Mouse (Mus musculus) lung, postnatal 4 days (tissue): ENCODE measurements around the gene Ate1.
A peak's percentile ranks its signal among the peaks of the same experiment; 100 is the strongest.
"Not testable (repeated sequence)": the region's sequence is repeated elsewhere in the genome, so short reads cannot be mapped to it uniquely, and the experiment has no call there.

Experiments
- DNase-seq, 2 experiments: peaks; one replicate each; pipeline ENCODE4 v3.0.0; 2021

The Ate1 gene

GRCm38 (mm10) chr7:130520049-130520425 lies at the start of gene Ate1:
TSS of gene Ate1 (minus strand) at chr7:130520369.
- no peak for DNase-seq

DNA sequence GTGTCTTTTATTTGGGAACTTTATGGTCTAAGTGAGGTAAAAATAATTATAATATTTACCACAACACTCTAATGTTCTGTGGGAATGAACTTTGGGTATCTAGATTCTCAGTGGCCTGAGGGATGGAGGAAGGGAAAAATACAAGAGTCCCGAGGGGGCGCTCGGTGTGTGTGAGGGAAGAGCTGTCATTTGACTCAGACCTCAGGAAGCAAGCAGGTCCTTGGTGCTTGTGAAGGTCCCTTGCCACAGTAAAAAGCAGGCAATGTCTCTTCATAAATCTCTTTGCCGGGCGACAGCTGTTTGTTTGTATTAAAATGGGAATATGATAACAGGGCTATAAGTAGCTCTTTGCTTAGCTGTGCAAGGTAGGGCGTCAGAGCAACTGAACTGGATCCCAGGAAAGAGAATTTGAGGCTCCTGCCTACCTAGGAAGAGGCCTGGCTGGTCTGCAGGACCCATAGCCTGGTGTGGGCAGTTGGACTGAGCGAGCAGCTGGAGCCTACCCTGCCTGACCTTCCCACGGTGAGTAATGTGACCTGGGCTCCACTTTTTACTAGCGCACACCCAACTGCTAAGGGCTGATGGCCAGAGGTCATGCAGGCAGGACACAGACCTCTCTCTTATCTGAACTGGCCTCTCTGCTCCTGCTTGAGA lies 48.7 kb upstream of the Ate1 start:
- no peak for DNase-seq

DNA sequence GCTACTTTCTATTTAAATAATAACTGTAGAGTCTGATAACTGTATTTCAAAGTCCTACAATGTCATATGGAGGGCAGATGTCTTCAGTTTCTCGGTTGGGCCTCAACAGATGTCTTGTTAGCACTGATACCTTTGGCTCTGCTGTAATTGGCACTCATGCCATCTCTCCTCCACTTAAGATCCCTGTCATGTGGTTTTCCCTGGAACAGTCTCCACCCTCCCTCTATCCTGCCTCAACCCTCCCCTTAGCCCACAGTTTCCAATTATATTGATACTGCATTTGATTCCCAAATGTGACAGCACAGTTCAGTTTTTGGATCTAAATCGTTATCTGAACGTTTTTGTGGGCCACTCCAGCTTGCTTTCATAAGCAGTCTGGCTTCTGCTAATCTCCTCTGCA lies 44.4 kb upstream of the Ate1 start:
- DNase-seq, result no peak

GRCm38 (mm10) chr7:130563880-130564279 lies 43.7 kb upstream of the Ate1 start:
- DNase-seq, result no peak

- no peak for DNase-seq
Measured at GRCm38 (mm10) chr7:130563276-130563675, 43.1 kb upstream of the Ate1 start.

DNA sequence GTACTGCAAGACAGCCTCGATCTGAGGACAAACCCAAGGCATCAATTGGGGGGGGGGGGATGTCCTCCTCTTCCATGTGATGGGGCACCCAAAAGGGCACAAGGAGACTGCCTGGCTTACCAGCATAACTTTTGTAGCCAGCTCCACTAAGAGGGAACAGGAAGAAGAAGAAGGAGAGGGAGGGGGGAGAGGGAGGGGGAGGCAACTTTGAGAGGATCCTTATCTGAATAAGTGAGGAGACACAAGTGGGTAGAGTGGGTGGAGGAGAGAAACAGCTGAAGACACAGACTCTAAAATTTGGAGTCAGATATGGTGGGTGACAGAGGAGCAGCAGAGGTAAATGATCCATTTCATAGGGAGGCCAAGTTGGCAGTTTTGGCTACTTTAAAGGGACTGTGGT lies 40.8 kb upstream of the Ate1 start:
- no peak for DNase-seq

GRCm38 (mm10) chr7:130558592-130558991 lies 38.4 kb upstream of the Ate1 start:
- peak in 1 of 2 experiments; percentile 34 for DNase-seq

DNA sequence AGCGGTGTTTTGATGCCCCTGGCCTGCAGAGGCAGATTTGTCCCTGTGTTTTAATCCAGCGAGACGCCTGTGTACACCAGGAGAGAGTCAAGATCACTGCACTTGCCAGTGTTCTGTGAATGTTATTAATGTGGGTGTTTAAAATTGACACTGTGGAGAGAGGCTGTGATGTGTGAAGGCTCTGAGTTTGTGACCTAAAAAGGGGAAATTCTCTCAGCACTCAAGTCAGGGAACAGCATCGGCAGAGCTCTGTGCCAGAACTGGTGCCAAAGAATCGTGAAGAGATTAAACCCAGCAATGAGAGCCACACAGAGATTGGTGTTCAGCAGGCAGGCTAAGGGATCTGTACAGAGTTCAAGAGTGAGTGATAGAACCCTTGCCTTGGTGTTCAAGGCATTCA lies 35.4 kb upstream of the Ate1 start:
- DNase-seq, result no peak

- no peak for DNase-seq
Measured at GRCm38 (mm10) chr7:130553321-130553720, 33.2 kb upstream of the Ate1 start.

DNA sequence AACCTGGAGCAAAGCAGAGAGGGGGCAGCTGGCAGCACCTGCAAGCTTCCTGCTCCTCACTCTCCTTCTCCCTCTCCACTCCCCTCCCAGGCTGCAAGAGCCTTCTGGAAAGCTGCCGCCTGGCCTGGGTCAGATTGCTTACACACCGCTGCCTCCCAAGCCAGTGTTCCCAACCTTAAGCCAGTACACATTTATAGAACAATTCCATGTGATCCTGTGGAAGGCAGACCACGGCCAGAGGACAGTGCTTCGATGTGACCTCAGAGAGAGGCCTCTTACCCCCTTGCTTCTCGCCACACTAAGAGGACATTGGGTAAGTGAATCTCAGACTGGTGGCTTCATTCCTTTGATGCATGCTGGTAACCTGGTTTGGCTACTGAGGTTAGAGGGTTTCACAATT lies 32.6 kb upstream of the Ate1 start:
- DNase-seq, result no peak

DNA sequence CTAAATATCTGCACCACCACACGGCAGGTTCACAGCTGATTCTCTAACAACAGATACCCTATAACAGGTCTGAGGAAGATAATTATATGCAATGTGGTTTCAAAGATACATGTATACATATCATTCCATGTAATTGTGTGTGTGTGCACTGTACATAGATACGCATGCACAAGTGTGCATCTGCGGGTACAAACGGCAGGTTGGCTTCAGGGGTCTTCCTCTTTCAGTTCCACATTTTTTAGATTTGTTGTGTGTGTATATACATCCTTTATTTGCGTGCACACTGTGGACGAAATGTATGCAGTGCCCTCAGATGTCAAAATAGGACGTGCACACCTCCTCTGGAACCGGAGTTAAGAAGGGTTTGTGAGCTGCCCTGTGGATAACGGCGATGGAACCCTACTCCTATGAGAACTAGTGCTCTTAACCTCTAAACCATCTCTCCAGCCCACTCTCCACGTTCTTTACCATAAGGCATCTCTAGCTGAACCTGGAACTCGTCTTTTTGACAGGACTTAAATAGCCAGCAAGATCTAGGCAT lies 27.5 kb upstream of the Ate1 start:
- no peak for DNase-seq

GRCm38 (mm10) chr7:130546791-130547484 lies 26.8 kb upstream of the Ate1 start:
- peak; percentile 96 for DNase-seq

DNA sequence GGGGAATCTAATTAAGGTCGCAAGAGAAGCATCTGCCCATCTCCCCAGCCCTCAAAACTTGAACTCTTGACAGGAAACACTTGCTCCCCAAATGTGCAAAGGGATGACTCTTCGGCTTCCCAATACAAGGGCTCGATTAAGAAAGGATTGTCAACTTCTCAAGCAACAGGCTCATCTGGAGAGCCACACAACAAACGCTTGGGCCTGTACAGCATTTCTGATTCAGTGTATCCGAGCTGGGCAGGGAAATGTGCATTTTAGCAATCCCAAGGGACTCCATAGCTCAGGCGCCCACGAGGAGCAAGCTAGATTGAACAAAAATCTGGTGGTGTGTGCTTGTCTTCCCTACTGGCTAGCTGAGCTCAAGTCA lies 26.2 kb upstream of the Ate1 start:
- no peak for DNase-seq

GRCm38 (mm10) chr7:130545893-130546292 lies 25.7 kb upstream of the Ate1 start:
- no peak for DNase-seq

DNA sequence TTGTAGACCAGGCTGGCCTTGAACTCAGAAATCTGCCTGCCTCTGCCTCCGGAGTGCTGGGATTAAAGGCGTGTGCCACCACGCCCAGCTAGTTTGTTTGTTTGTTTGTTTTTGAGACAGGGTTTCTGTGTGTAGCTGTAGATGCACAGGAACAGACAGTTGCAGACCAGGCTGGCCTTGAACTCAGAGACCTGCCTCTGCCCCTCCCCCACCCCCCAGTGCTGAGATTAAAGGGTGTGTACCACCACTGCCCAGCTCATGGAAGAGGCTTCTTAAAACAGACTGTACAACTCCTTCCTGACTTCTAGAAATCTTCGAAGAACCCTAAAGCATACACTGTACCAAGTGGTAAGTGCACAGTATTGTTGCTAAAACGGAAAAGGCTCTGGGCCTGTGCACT lies 25.2 kb upstream of the Ate1 start:
- no peak for DNase-seq

DNA sequence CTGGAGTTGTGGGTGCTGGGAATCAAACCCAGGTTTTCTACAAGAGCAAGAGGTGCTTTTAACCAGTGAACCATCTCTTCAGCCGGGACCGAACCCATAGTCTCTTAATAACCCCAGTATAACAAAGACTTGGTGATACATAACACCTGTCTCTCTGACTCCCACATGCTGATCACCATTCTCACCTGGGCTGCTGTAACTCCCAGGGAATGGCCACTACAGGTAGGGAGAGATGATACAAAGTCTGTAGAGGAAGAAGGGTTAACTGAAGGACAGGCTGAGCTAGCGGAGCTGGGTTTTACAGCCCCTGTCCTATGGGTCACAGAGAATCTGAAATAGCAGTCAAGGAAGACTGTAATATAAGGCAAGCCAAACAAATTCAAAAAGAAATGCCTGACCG lies 23.0 kb upstream of the Ate1 start:
- no peak for DNase-seq

DNA sequence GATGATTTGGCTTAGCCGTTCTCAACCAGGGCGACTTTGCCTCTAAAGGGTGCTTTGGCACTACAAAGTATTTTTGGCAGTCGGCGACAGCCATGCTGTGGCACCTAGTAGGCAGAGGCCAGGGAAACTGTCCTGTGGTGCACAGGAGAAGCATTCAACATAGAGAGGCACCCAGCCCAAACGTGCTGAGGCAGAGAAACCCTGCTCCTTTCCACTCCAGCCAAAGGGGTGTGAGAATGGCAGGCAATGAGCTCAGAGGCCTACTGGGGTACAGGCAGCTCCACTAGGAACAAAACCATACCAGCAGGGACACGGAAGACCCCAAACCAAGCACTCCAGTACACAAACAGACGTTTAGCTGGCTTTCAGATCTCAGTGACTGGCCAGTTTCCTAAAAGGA lies 20.0 kb upstream of the Ate1 start:
- DNase-seq, result no peak

- no peak for DNase-seq
Measured at GRCm38 (mm10) chr7:130537068-130537467, 16.9 kb upstream of the Ate1 start.

DNA sequence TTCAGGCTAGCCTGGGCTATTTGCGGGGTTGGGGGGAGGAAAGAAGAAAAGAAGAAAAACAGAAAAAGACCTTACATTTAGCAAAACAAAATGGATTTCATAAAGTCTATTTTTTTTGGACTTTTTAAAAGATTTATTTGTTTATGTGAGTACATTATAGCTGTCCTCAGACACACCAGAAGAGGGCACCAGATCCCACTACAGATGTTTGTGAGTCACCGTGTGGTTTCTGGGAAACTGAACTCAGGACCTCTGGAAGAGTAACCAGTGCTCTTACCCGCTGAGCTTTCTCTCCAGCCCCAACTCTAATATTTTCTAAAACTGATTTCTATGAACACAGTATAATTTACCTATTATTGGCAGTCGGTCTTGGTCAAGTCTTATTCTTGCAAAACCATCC lies 15.0 kb upstream of the Ate1 start:
- DNase-seq, result no peak

DNA sequence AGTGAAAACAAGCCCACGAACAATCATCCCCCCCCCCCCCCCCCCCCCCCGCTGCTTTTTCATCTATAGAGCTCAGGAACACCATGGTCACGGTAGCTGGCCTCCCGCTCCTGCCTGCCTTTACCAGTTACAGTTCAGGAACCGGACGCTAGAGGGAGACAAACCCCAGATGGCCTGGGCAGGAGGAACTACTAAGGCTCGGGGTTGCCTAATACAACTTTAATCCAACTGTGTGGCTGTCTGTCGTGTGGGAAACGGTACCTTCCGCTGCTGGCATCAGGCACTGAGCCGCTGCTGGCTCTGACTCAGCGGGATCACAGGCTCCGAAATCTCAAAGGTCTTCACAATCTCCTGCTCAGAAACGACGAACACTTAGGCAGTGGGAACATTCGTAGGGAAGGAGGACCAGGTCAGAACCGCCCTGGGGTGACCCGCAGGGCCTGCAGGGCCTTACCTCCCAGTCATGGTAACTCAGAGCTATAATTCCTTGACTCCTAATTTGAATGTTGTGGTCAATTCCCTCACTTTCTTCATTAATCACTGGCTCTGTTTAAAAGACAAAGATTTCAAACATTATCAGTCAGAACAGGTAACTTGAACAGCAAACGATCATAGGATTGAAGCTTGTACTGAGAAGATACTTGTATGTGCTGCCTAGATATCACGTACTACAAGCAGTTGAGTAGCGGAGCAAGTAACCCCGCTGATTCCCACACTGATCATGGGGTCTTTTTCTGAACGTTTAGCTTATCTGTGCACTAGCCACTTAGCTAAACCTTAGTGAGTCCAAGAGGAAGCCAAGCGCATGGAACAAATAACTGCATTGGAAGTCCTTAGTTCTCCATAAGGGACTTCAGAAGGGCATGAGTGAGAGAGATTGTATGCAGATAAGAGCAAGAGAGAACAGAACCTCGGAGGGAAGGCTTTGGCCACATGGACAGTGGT lies 13.4 kb upstream of the Ate1 start:
- peak; percentile 80 to 92 for DNase-seq

DNA sequence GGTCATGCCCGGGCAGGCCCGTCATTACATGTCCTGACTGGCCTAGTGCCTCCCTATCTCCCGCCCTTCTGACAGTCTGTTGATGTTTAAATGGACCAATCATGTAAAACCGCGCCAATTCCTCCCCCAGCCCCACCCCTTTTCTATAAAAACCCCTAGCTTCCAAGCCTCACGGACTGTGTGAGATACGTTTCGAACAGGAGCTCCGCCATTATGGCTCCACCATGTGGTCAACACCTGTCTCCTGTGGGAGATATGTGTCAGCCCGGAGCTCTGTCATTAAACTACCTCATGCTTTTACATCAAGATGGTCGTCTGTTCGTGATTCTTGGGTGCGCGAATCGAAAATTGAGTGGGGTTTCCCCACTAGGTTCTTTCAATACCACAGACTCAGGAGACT lies 11.0 kb upstream of the Ate1 start:
- not testable (repeated sequence) for DNase-seq

GRCm38 (mm10) chr7:130527306-130527705 lies 7.1 kb upstream of the Ate1 start:
- DNase-seq, result no peak

DNA sequence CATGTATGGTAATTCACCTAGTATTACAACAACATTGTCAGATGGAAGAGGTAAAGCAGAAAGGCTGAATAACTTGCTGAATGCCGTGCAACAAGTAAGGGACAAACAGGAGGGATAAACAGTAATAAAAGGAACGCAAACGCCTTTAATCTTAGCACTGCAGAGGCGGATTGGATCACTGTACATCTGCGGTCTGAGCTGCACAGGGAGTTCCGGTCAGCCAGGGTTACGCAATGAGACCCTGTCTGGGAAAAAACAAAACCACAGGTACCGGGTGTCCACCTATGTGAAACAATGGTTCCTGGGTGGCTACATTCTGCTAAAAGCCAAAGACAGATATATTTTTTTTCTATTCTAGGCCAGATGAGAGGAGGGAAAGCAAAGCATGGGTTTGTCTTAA lies 3.3 kb upstream of the Ate1 start:
- no peak for DNase-seq
